Mouse (Mus musculus): ENCODE data around the gene S100a11.
A peak's percentile ranks its signal among the peaks of the same experiment; 100 is the strongest.
"Not testable (repeated sequence)": the region's sequence is repeated elsewhere in the genome, so short reads cannot be mapped to it uniquely, and the experiment has no call there.

The S100a11 gene

GRCm38 (mm10) chr3:93521462-93522057 lies 1.3 kb downstream of the S100a11 start:
- no peak for DNase-seq (ENCODE audit: low spot score in 2 of 2)

GRCm38 (mm10) chr3:93522611-93523010 lies 2.3 kb downstream of the S100a11 start:
- DNase-seq (ENCODE audit: low spot score in 2 of 2), result no peak

GRCm38 (mm10) chr3:93527300-93527699 lies 7.0 kb downstream of the S100a11 start:
- no peak for DNase-seq (ENCODE audit: low spot score in 2 of 2)

GRCm38 (mm10) chr3:93528807-93529206 lies 8.5 kb downstream of the S100a11 start:
- DNase-seq (ENCODE audit: low spot score in 2 of 2), result no peak

GRCm38 (mm10) chr3:93537068-93537576 lies 16.8 kb downstream of the S100a11 start:
- no peak for DNase-seq (ENCODE audit: low spot score in 2 of 2)

GRCm38 (mm10) chr3:93538486-93538885 lies 18.2 kb downstream of the S100a11 start:
- DNase-seq (ENCODE audit: low spot score in 2 of 2), result no peak

- DNase-seq (ENCODE audit: low spot score in 2 of 2), result no peak
These were observed 21.2 kb downstream of the S100a11 start for GRCm38 (mm10) chr3:93541501-93541900.

- DNase-seq (ENCODE audit: low spot score in 2 of 2), result not testable (repeated sequence)
These were observed 23.9 kb downstream of the S100a11 start for GRCm38 (mm10) chr3:93544170-93544569.

GRCm38 (mm10) chr3:93547099-93547648 lies 26.9 kb downstream of the S100a11 start:
- DNase-seq (ENCODE audit: low spot score in 2 of 2), result peak; percentile 73 to 81

- DNase-seq (ENCODE audit: low spot score in 2 of 2), result no peak
These were observed 27.7 kb downstream of the S100a11 start for GRCm38 (mm10) chr3:93547749-93548540.

- DNase-seq (ENCODE audit: low spot score in 2 of 2), result no peak
These were observed 28.4 kb downstream of the S100a11 start for GRCm38 (mm10) chr3:93548541-93549266.

GRCm38 (mm10) chr3:93549986-93550385 lies 29.7 kb downstream of the S100a11 start:
- DNase-seq (ENCODE audit: low spot score in 2 of 2), result peak in 1 of 2 experiments; percentile 21

GRCm38 (mm10) chr3:93551950-93552901 lies 31.9 kb downstream of the S100a11 start:
- DNase-seq (ENCODE audit: low spot score in 2 of 2), result no peak

GRCm38 (mm10) chr3:93553311-93553710 lies 33.0 kb downstream of the S100a11 start:
- no peak for DNase-seq (ENCODE audit: low spot score in 2 of 2)

- no peak for DNase-seq (ENCODE audit: low spot score in 2 of 2)
These were observed 33.6 kb downstream of the S100a11 start for GRCm38 (mm10) chr3:93553765-93554378.

GRCm38 (mm10) chr3:93554379-93554980 lies 34.2 kb downstream of the S100a11 start:
- no peak for DNase-seq (ENCODE audit: low spot score in 2 of 2)

GRCm38 (mm10) chr3:93554981-93555877 lies 34.9 kb downstream of the S100a11 start, which contains the start of gene S100a10:
Gene S100a10 (plus strand): TSS chr3:93555080.
- peak; percentile 52 to 61 for DNase-seq (ENCODE audit: low spot score in 2 of 2)

GRCm38 (mm10) chr3:93555878-93556254 lies 35.6 kb downstream of the S100a11 start:
- no peak for DNase-seq (ENCODE audit: low spot score in 2 of 2)

GRCm38 (mm10) chr3:93556599-93556998 lies 36.3 kb downstream of the S100a11 start:
- no peak for DNase-seq (ENCODE audit: low spot score in 2 of 2)
